Mouse (Mus musculus) forebrain, embryonic 16.5 days (tissue): ENCODE data around the gene Susd4. TPM values are rescaled to one million over a fixed set of nuclear protein-coding genes. Genes with fewer than 3 reads are reported as not detected.

ENCODE experiments used
- ATAC-seq: fragments of 200-750 bp; cut with Nextera tagmentation; 2 replicates; pipeline ENCODE4 v1.8.0; 2017; ENCODE audit warnings: mild to moderate bottlenecking, moderate library complexity
- H3K27ac ChIP-seq: fragments of 300-500 bp; sonication (generic); 2 replicates; pipeline ENCODE4 v1.5.1; 2014; ENCODE audit warnings: low read length, control low read depth
- H3K27me3 ChIP-seq: fragments of 300-500 bp; sonication (generic); replicated peaks from 2 replicates; pipeline ENCODE4 v1.6.1; 2014; ENCODE audit warnings: low read length; ENCODE audit not compliant: control insufficient read depth, insufficient read depth
- H3K36me3 ChIP-seq: fragments of 300-500 bp; sonication (generic); 2 replicates; pipeline ENCODE4 v1.6.1; 2014; ENCODE audit not compliant: control insufficient read depth, insufficient read depth
- H3K4me1 ChIP-seq: fragments of 300-500 bp; sonication (generic); replicated peaks from 2 replicates; pipeline ENCODE4 v1.6.1; 2014; ENCODE audit warnings: low read length; ENCODE audit not compliant: control insufficient read depth, insufficient read depth
- H3K4me2 ChIP-seq: fragments of 300-500 bp; sonication (generic); 2 replicates; pipeline ENCODE4 v1.6.1; 2014; ENCODE audit warnings: mild to moderate bottlenecking, low read length, control low read depth
- H3K4me3 ChIP-seq: fragments of 300-500 bp; sonication (generic); replicated peaks from 2 replicates; pipeline ENCODE4 v1.5.1; 2014; ENCODE audit warnings: mild to moderate bottlenecking, low read length, control low read depth
- H3K9ac ChIP-seq: fragments of 300-500 bp; sonication (generic); replicated peaks from 2 replicates; pipeline ENCODE4 v1.6.1; 2014; ENCODE audit warnings: low read depth, low read length, control low read depth
- H3K9me3 ChIP-seq: fragments of 300-500 bp; sonication (generic); 2 replicates; pipeline ENCODE4 v1.6.1; 2016; ENCODE audit warnings: low read length; ENCODE audit not compliant: control insufficient read depth
- WGBS: fragments of 180-500 bp; shearing (Covaris S2); extraction: QIAGEN DNeasy Blood & Tissue Kit; methylation state at CpG from one replicate; pipeline ENCODE4 v1.1.7; 2014; 5-methylcytosine and 5-hydroxymethylcytosine counted together
- polyA plus RNA-seq: library from polyadenylated mRNA; unstranded; fragments of >200 nt; fragmentation: Nextera tagmentation; extraction: Ambion mirVana; gene quantifications from 2 replicates; pipeline ENCODE4 v1.2.1, GENCODE M21; 2015

Susd4 gene
- polyA plus RNA-seq, 1 experiment from 2014 or later, result 46.7 TPM

GRCm38 (mm10) chr1:182863396-182863795, 99.7 kb downstream of the Susd4 start:
- WGBS, result 94% methylated on average over 6 of the region's 6 CpGs
- no peak for ATAC-seq
- Histone ChIP-seq H3K27me3 (no peaks in the 10 kb centered on the region), H3K4me3 (no peak overlapping the region), H3K4me1 (no peaks in the 10 kb centered on the region), H3K9me3 (no peaks in the 10 kb centered on the region), H3K36me3 (no peaks in the 10 kb centered on the region), H3K9ac (no peak overlapping the region), H3K27ac (no peak overlapping the region), H3K4me2 (no peak overlapping the region)

- no peak overlapping the region for H3K9ac ChIP-seq
- no peak for ATAC-seq
- 92% methylated on average over 3 of the region's 3 CpGs for WGBS
- H3K4me1 ChIP-seq, result 0 out of 2 replicates have a peak, but pooled peaks cover 3% of the 10 kb centered on the region
- no peaks in the 10 kb centered on the region for H3K36me3 ChIP-seq
- H3K4me3 ChIP-seq, result no peak overlapping the region
- H3K27me3 ChIP-seq, result no peaks in the 10 kb centered on the region
- H3K9me3 ChIP-seq, result peaks cover 4% of the 10 kb centered on the region; the same call in 1 of the 2 replicates
- H3K4me2 ChIP-seq, result no peak overlapping the region
- no peak overlapping the region for H3K27ac ChIP-seq
Observed at GRCm38 (mm10) chr1:182867886-182868285, 104.2 kb downstream of the Susd4 start.

GRCm38 (mm10) chr1:182868432-182869113, 104.9 kb downstream of the Susd4 start:
- Histone ChIP-seq H3K4me3 (no peak overlapping the region), H3K36me3 (no peaks in the 10 kb centered on the region), H3K9me3 (peaks cover 4% of the 10 kb centered on the region; the same call in 1 of the 2 replicates), H3K27ac (0 out of 2 replicates have a peak overlapping the region, but pooled peaks have one; percentile 5), H3K4me1 (0 out of 2 replicates have a peak, but pooled peaks cover 3% of the 10 kb centered on the region), H3K9ac (no peak overlapping the region; the same call in 1 of the 2 replicates), H3K4me2 (no peak overlapping the region), H3K27me3 (no peaks in the 10 kb centered on the region)
- 44% methylated on average over 14 of the region's 14 CpGs for WGBS
- 0 out of 2 replicates have a peak, but pooled peaks have one; percentile 58 for ATAC-seq

GRCm38 (mm10) chr1:182869114-182869456, 105.4 kb downstream of the Susd4 start:
- peaks cover 4% of the 10 kb centered on the region; the same call in 1 of the 2 replicates for H3K9me3 ChIP-seq
- H3K4me1 ChIP-seq, result 0 out of 2 replicates have a peak, but pooled peaks cover 3% of the 10 kb centered on the region
- ATAC-seq, result no peak
- no peak overlapping the region for H3K4me2 ChIP-seq
- H3K27ac ChIP-seq, result no peak overlapping the region
- WGBS, result 32% methylated on average over 6 of the region's 6 CpGs
- no peak overlapping the region for H3K9ac ChIP-seq
- H3K36me3 ChIP-seq, result no peaks in the 10 kb centered on the region
- H3K4me3 ChIP-seq, result no peak overlapping the region
- H3K27me3 ChIP-seq, result no peaks in the 10 kb centered on the region

- Histone ChIP-seq H3K27ac (no peak overlapping the region), H3K9ac (no peak overlapping the region), H3K27me3 (no peaks in the 10 kb centered on the region), H3K4me2 (no peak overlapping the region), H3K4me1 (no peaks in the 10 kb centered on the region), H3K4me3 (no peak overlapping the region), H3K36me3 (no peaks in the 10 kb centered on the region), H3K9me3 (no peaks in the 10 kb centered on the region)
- no peak for ATAC-seq
- 94% methylated on average over 5 of the region's 5 CpGs for WGBS
Observed at GRCm38 (mm10) chr1:182878156-182878555, 114.5 kb downstream of the Susd4 start.

GRCm38 (mm10) chr1:182878719-182879118, 115.1 kb downstream of the Susd4 start:
- Histone ChIP-seq H3K4me2 (no peak overlapping the region), H3K9me3 (no peaks in the 10 kb centered on the region), H3K4me3 (no peak overlapping the region), H3K36me3 (no peaks in the 10 kb centered on the region), H3K27ac (no peak overlapping the region), H3K9ac (no peak overlapping the region), H3K27me3 (no peaks in the 10 kb centered on the region), H3K4me1 (no peaks in the 10 kb centered on the region)
- ATAC-seq, result no peak
- WGBS, result 90% methylated on average over 4 of the region's 4 CpGs

- Histone ChIP-seq H3K9ac (no peak overlapping the region), H3K27ac (no peak overlapping the region), H3K4me1 (no peaks in the 10 kb centered on the region), H3K27me3 (no peaks in the 10 kb centered on the region), H3K4me2 (no peak overlapping the region), H3K36me3 (no peaks in the 10 kb centered on the region), H3K9me3 (no peaks in the 10 kb centered on the region), H3K4me3 (no peak overlapping the region)
- ATAC-seq, result no peak
- WGBS, result 91% methylated on average over 8 of the region's 8 CpGs
Observed at GRCm38 (mm10) chr1:182881246-182881645, 117.6 kb downstream of the Susd4 start.

GRCm38 (mm10) chr1:182882611-182883010, 119.0 kb downstream of the Susd4 start:
- 74% methylated on average over 2 of the region's 2 CpGs for WGBS
- Histone ChIP-seq H3K27ac (no peak overlapping the region), H3K36me3 (no peaks in the 10 kb centered on the region), H3K4me1 (no peaks in the 10 kb centered on the region), H3K27me3 (no peaks in the 10 kb centered on the region), H3K9ac (no peak overlapping the region), H3K9me3 (no peaks in the 10 kb centered on the region), H3K4me3 (no peak overlapping the region), H3K4me2 (no peak overlapping the region)
- ATAC-seq, result no peak

GRCm38 (mm10) chr1:182895698-182896097, 132.0 kb downstream of the Susd4 start:
- Histone ChIP-seq H3K4me1 (peaks cover 7% of the 10 kb centered on the region; the same call in 1 of the 2 replicates), H3K4me3 (no peak overlapping the region), H3K9ac (no peak overlapping the region), H3K9me3 (no peaks in the 10 kb centered on the region), H3K4me2 (no peak overlapping the region), H3K27me3 (no peaks in the 10 kb centered on the region), H3K27ac (no peak overlapping the region), H3K36me3 (no peaks in the 10 kb centered on the region)
- ATAC-seq, result no peak
- 63% methylated on average over 9 of the region's 9 CpGs for WGBS
